Mouse (Mus musculus) hindbrain, embryonic 11.5 days (tissue): ENCODE data around the gene G530012D18Rik. TPM values are rescaled to one million over a fixed set of nuclear protein-coding genes. Genes with fewer than 3 reads are reported as not detected.
"Not testable (repeated sequence)": the region's sequence is repeated elsewhere in the genome, so short reads cannot be mapped to it uniquely, and the experiment has no call there.

Source experiments
- ATAC-seq: fragments of 200-750 bp; cut with Nextera tagmentation; 2 replicates; pipeline ENCODE4 v1.8.0; 2017; ENCODE audit warnings: mild to moderate bottlenecking, moderate TSS enrichment, moderate library complexity; ENCODE audit not compliant: low FRiP score
- DNase-seq: peaks from one replicate; pipeline ENCODE4 v3.0.0-alpha.2; 2015; ENCODE audit warnings: low spot score
- H3K27ac ChIP-seq: fragments of 300-500 bp; sonication (generic); 2 replicates; pipeline ENCODE4 v1.5.1; 2014; ENCODE audit warnings: mild to moderate bottlenecking, low read depth, low read length
- H3K27me3 ChIP-seq: fragments of 300-500 bp; sonication (generic); 2 replicates; pipeline ENCODE4 v1.6.1; 2014; ENCODE audit warnings: mild to moderate bottlenecking, low read length, moderate library complexity, mixed read lengths; ENCODE audit not compliant: control insufficient read depth, insufficient read depth
- H3K36me3 ChIP-seq: fragments of 300-500 bp; sonication (generic); 2 replicates; pipeline ENCODE4 v1.6.1; 2014; ENCODE audit warnings: mild to moderate bottlenecking, low read length, moderate library complexity, mixed read lengths; ENCODE audit not compliant: control insufficient read depth, insufficient read depth
- H3K4me1 ChIP-seq: fragments of 300-500 bp; sonication (generic); replicated peaks from 2 replicates; pipeline ENCODE4 v1.6.1; 2014; ENCODE audit warnings: low read length, mixed read lengths; ENCODE audit not compliant: control insufficient read depth, insufficient read depth
- H3K4me2 ChIP-seq: fragments of 300-500 bp; sonication (generic); replicated peaks from 2 replicates; pipeline ENCODE4 v1.6.1; 2014; ENCODE audit warnings: mild to moderate bottlenecking, low read depth, low read length
- H3K4me3 ChIP-seq: fragments of 300-500 bp; sonication (generic); 2 replicates; pipeline ENCODE4 v1.5.1; 2014; ENCODE audit warnings: low read depth, low read length
- H3K9ac ChIP-seq: fragments of 300-500 bp; sonication (generic); 2 replicates; pipeline ENCODE4 v1.6.1; 2014; ENCODE audit warnings: low read depth, low read length
- H3K9me3 ChIP-seq: fragments of 300-500 bp; sonication (generic); 2 replicates; pipeline ENCODE4 v1.6.1; 2016; ENCODE audit warnings: low read length; ENCODE audit not compliant: control insufficient read depth
- WGBS: fragments of 180-500 bp; shearing (Covaris S2); extraction: QIAGEN DNeasy Blood & Tissue Kit; methylation state at CpG from one replicate; pipeline ENCODE4 v1.1.7; 2014; 5-methylcytosine and 5-hydroxymethylcytosine counted together
- polyA plus RNA-seq: library from polyadenylated mRNA; unstranded; fragments of >200 nt; fragmentation: Nextera tagmentation; extraction: Ambion mirVana; gene quantifications from 2 replicates; pipeline ENCODE4 v1.2.1, GENCODE M21; 2014

G530012D18Rik gene
- 0.63 TPM in 1 of 2 replicates, not detected in the other for polyA plus RNA-seq

GRCm38 (mm10) chr1:85575376-85575775, at the start of gene G530012D18Rik:
Gene G530012D18Rik (plus strand): TSS chr1:85575676.
- not testable (repeated sequence) for H3K4me3 ChIP-seq, ATAC-seq, H3K9ac ChIP-seq, H3K4me1 ChIP-seq, DNase-seq, H3K9me3 ChIP-seq, H3K36me3 ChIP-seq, H3K4me2 ChIP-seq, H3K27me3 ChIP-seq, H3K27ac ChIP-seq
- 71% methylated on average over 2 of the region's 3 CpGs for WGBS

GRCm38 (mm10) chr1:85526401-85526800, 49.1 kb upstream of the G530012D18Rik start:
- H3K27me3 ChIP-seq, H3K27ac ChIP-seq, H3K9ac ChIP-seq, ATAC-seq, H3K4me1 ChIP-seq, H3K9me3 ChIP-seq, DNase-seq, H3K4me2 ChIP-seq, H3K36me3 ChIP-seq, H3K4me3 ChIP-seq: not testable (repeated sequence)
- 54% methylated on average over 3 of the region's 3 CpGs for WGBS

GRCm38 (mm10) chr1:85528451-85529110, 46.9 kb upstream of the G530012D18Rik start:
- H3K4me3 ChIP-seq, H3K4me1 ChIP-seq, DNase-seq, H3K27ac ChIP-seq, H3K9ac ChIP-seq, H3K4me2 ChIP-seq, H3K9me3 ChIP-seq, H3K36me3 ChIP-seq, ATAC-seq, H3K27me3 ChIP-seq: not testable (repeated sequence)
- WGBS, result 82% methylated on average over 13 of the region's 15 CpGs

GRCm38 (mm10) chr1:85543818-85544217, 31.7 kb upstream of the G530012D18Rik start:
- not testable (repeated sequence) for H3K9ac ChIP-seq, H3K27ac ChIP-seq, H3K36me3 ChIP-seq, DNase-seq, H3K27me3 ChIP-seq, H3K9me3 ChIP-seq, H3K4me2 ChIP-seq, H3K4me3 ChIP-seq, H3K4me1 ChIP-seq, ATAC-seq
- 76% methylated on average over 3 of the region's 4 CpGs for WGBS

GRCm38 (mm10) chr1:85546442-85546841, 29.0 kb upstream of the G530012D18Rik start:
- H3K9me3 ChIP-seq, H3K4me3 ChIP-seq, H3K27me3 ChIP-seq, H3K36me3 ChIP-seq, ATAC-seq, H3K4me2 ChIP-seq, H3K9ac ChIP-seq, DNase-seq, H3K4me1 ChIP-seq, H3K27ac ChIP-seq: not testable (repeated sequence)

- ATAC-seq, DNase-seq, H3K9ac ChIP-seq, H3K4me1 ChIP-seq, H3K9me3 ChIP-seq, H3K4me3 ChIP-seq, H3K4me2 ChIP-seq, H3K27ac ChIP-seq, H3K36me3 ChIP-seq, H3K27me3 ChIP-seq: not testable (repeated sequence)
- 88% methylated on average over 4 of the region's 4 CpGs for WGBS
These were observed 20.2 kb upstream of the G530012D18Rik start for GRCm38 (mm10) chr1:85555261-85555660.

- not testable (repeated sequence) for H3K36me3 ChIP-seq, H3K27ac ChIP-seq, H3K9me3 ChIP-seq, H3K4me2 ChIP-seq, DNase-seq, H3K27me3 ChIP-seq, H3K4me1 ChIP-seq, ATAC-seq, H3K4me3 ChIP-seq, H3K9ac ChIP-seq
- WGBS, result 73% methylated on average over 4 of the region's 4 CpGs
These were observed 1.9 kb upstream of the G530012D18Rik start for GRCm38 (mm10) chr1:85573554-85573953.

GRCm38 (mm10) chr1:85578372-85579010, 3.0 kb downstream of the G530012D18Rik start:
- ATAC-seq, H3K4me2 ChIP-seq, H3K27ac ChIP-seq, H3K9ac ChIP-seq, DNase-seq, H3K9me3 ChIP-seq, H3K36me3 ChIP-seq, H3K4me1 ChIP-seq, H3K27me3 ChIP-seq, H3K4me3 ChIP-seq: not testable (repeated sequence)
- WGBS, result 67% methylated on average over 3 of the region's 3 CpGs
